18 mouse cellular contexts compared by ENCODE assay signal in genomic region chr3:144612382-144612781, GRCm38 (mm10). TPM values are rescaled to one million over a fixed set of nuclear protein-coding genes. Genes with fewer than 3 reads are reported as not detected.
DNase-seq lines count a peak whose midpoint lies in the region; ATAC-seq and TF ChIP-seq lines count a peak whose summit lies in the region.
"Had no signal": no experiment of that assay in that cellular context is flagged by ENCODE, and none has a peak within 500 bp of the region (broad histone marks: within the 10 kb centered on the region; RNA-seq: fewer than 3 reads in every experiment).

No protein-coding gene starts in this region.

- H3K79me2 ChIP-seq in liver, adult 2 months (ENCODE audit: control insufficient read depth, insufficient read depth, low read length) = no peaks in the 10 kb centered on the region

- ATAC-seq in G1E (ENCODE audit: extremely low read depth, insufficient number of reproducible peaks, low FRiP score, poor library complexity, severe bottlenecking) = peak; percentile 50
- ATAC-seq in megakaryocyte-erythroid progenitor cell, adult 5-6 weeks (replicated peaks; ENCODE audit: low FRiP score, low TSS enrichment, poor library complexity, severe bottlenecking) = peak; percentile 36; the same call in 1 of the 2 replicates
- ATAC-seq: CD4-positive, CD25-positive, alpha-beta regulatory T cell, adult 4 months had no signal

- H3K27me3 ChIP-seq in G1E (ENCODE audit: insufficient read depth, low read length) = no peaks in the 10 kb centered on the region
- H3K27me3 ChIP-seq in embryonic facial prominence, embryonic 10.5 days (replicated peaks; ENCODE audit: low read depth, poor library complexity, severe bottlenecking) = no peaks in the 10 kb centered on the region
- H3K27me3 ChIP-seq in liver, adult 2 months (ENCODE audit: control insufficient read depth, insufficient read depth, low read length) = no peaks in the 10 kb centered on the region
- H3K27me3 ChIP-seq: limb, embryonic 13.5 days; midbrain, embryonic 12.5 days had no signal

- TF ChIP-seq CTCF in G1E (IDR thresholded peaks at IDR 0.05; ENCODE audit: low read depth, low read length) = no peak
- no peak for TF ChIP-seq CTCF in liver, adult 2 months (IDR thresholded peaks at IDR 0.05; ENCODE audit: low read depth, low read length)

- WGBS in embryonic facial prominence, embryonic 10.5 days = 75% methylated on average over 6 of the region's 6 CpGs
- 28% methylated on average over 6 of the region's 6 CpGs for WGBS in liver, adult 2 months

- no peak for TF ChIP-seq POLR2A in liver, adult 2 months (IDR thresholded peaks at IDR 0.05; ENCODE audit: extremely low read depth, insufficient read depth, low read length)

- no peaks in the 10 kb centered on the region for H3K9me3 ChIP-seq in G1E (replicated peaks)
- H3K9me3 ChIP-seq in embryonic facial prominence, embryonic 10.5 days = no peaks in the 10 kb centered on the region
- H3K9me3 ChIP-seq: limb, embryonic 13.5 days; midbrain, embryonic 12.5 days had no signal

- peak overlapping the region; percentile 14; the same call in 1 of the 2 replicates for H3K27ac ChIP-seq in embryonic facial prominence, embryonic 10.5 days (replicated peaks)
- peak overlapping the region; percentile 64 for H3K27ac ChIP-seq in liver, adult 2 months (replicated peaks; ENCODE audit: insufficient read depth, low read depth, low read length)
- H3K27ac ChIP-seq: hindbrain, embryonic 14.5 days; limb, embryonic 13.5 days; midbrain, embryonic 12.5 days had no signal

- H3K36me3 ChIP-seq in G1E (replicated peaks) = no peaks in the 10 kb centered on the region
- H3K36me3 ChIP-seq in embryonic facial prominence, embryonic 10.5 days (replicated peaks) = no peaks in the 10 kb centered on the region
- H3K36me3 ChIP-seq in liver, adult 2 months (ENCODE audit: control insufficient read depth, insufficient read depth, low read length) = no peaks in the 10 kb centered on the region
- H3K36me3 ChIP-seq: limb, embryonic 13.5 days; midbrain, embryonic 12.5 days had no signal

- no peak overlapping the region; the same call in 1 of the 2 replicates for H3K9ac ChIP-seq in liver, adult 2 months (ENCODE audit: low read depth, low read length)
- H3K9ac ChIP-seq: hindbrain, embryonic 14.5 days; limb, embryonic 13.5 days; midbrain, embryonic 12.5 days had no signal

- peak overlapping the region; percentile 44; the same call in 1 of the 2 replicates for H3K4me3 ChIP-seq in G1E (ENCODE audit: low read depth, low read length)
- H3K4me3 ChIP-seq in embryonic facial prominence, embryonic 10.5 days = no peak overlapping the region
- H3K4me3 ChIP-seq in liver, adult 2 months (ENCODE audit: insufficient read depth, low read depth, low read length) = peak overlapping the region; percentile 18; the same call in 1 of the 2 replicates
- H3K4me3 ChIP-seq: limb, embryonic 13.5 days; midbrain, embryonic 12.5 days had no signal

- H3K4me1 ChIP-seq in G1E (ENCODE audit: insufficient read depth, low read depth, low read length) = peaks cover 93% of the 10 kb centered on the region
- peaks cover 21% of the 10 kb centered on the region for H3K4me1 ChIP-seq in embryonic facial prominence, embryonic 10.5 days
- peaks cover 7% of the 10 kb centered on the region for H3K4me1 ChIP-seq in liver, adult 2 months (ENCODE audit: control insufficient read depth, insufficient read depth, low read length)

- DNase-seq in G1E (ENCODE audit: low spot score) = no peak
- no peak for DNase-seq in embryonic facial prominence, embryonic 10.5 days (ENCODE audit: low spot score)
- DNase-seq in liver, adult 2 months (ENCODE audit: extremely low read depth, low read depth, low spot score) = peak; percentile 80
- DNase-seq in kidney, adult 11 months = no peak
- DNase-seq in layer of hippocampus, adult 18-20 months (ENCODE audit: low spot score in 2 of 2) = no peak
- DNase-seq in kidney, postnatal 14 days = no peak
- DNase-seq: adrenal gland, adult 2 months; cerebellum, postnatal 14 days; gastrocnemius, postnatal 36 days; kidney, adult 8-10 months; kidney, postnatal 36 days; lung, postnatal 36 days; retina, postnatal 1 day had no signal

RNA-seq across cellular contexts. Expression of gene Selenof, which starts 42.3 kb away (rescaled TPM):
- total RNA-seq in G1E (2014; fragmentation: Nextera tagmentation) (314 and 354 TPM in 2 replicates), G1E (2017) (662 and 687 TPM in 2 replicates)
- 19.9 TPM in 2 replicates for polyA plus RNA-seq in G1E (2012)
- polyA plus RNA-seq in embryonic facial prominence, embryonic 10.5 days (2016; fragmentation: Nextera tagmentation; extraction: Ambion mirVana) = 452 and 456 TPM in 2 replicates
- 314 and 385 TPM in 2 replicates for total RNA-seq in liver, adult 2 months (2014; rRNA removed)
- 176 and 235 TPM in 2 replicates for polyA plus RNA-seq in liver, adult 2 months (2012; rRNA removed)
- total RNA-seq in megakaryocyte-erythroid progenitor cell, adult 5-6 weeks (2014; fragmentation: Nextera tagmentation) = 228 and 242 TPM in 2 replicates
- 570 and 661 TPM in 2 replicates for total RNA-seq in megakaryocyte-erythroid progenitor cell, adult 5-6 weeks (2017)
- total RNA-seq in layer of hippocampus, adult 18-20 months (2021) = 100 to 1,000 TPM; 210 to 219 TPM

RNA-seq across cellular contexts. Expression of gene Hs2st1, which starts 42.4 kb away (rescaled TPM):
- 37.8 and 43.6 TPM in 2 replicates for total RNA-seq in G1E (2014; fragmentation: Nextera tagmentation)
- 36.1 and 40.6 TPM in 2 replicates for total RNA-seq in G1E (2017)
- polyA plus RNA-seq in G1E (2012) = 6.1 and 7.6 TPM in 2 replicates
- 11.7 and 12.7 TPM in 2 replicates for polyA plus RNA-seq in embryonic facial prominence, embryonic 10.5 days (2016; fragmentation: Nextera tagmentation; extraction: Ambion mirVana)
- total RNA-seq in liver, adult 2 months (2014; rRNA removed) = 5.4 and 6.0 TPM in 2 replicates
- polyA plus RNA-seq in liver, adult 2 months (2012; rRNA removed) = 1.9 and 2.0 TPM in 2 replicates
- total RNA-seq in megakaryocyte-erythroid progenitor cell, adult 5-6 weeks (2014; fragmentation: Nextera tagmentation) = 11.6 and 14.2 TPM in 2 replicates
- 9.9 and 11.4 TPM in 2 replicates for total RNA-seq in megakaryocyte-erythroid progenitor cell, adult 5-6 weeks (2017)
- 10 to 100 TPM; 39.6 to 40.0 TPM for total RNA-seq in layer of hippocampus, adult 18-20 months (2021)
